Mouse (Mus musculus): ENCODE data around the gene Uxs1. TPM values are rescaled to one million over a fixed set of nuclear protein-coding genes. Genes with fewer than 3 reads are reported as not detected.

Uxs1 gene
- polyA plus RNA-seq, 1 experiment from 2014 or later: 16.3 TPM

DNA sequence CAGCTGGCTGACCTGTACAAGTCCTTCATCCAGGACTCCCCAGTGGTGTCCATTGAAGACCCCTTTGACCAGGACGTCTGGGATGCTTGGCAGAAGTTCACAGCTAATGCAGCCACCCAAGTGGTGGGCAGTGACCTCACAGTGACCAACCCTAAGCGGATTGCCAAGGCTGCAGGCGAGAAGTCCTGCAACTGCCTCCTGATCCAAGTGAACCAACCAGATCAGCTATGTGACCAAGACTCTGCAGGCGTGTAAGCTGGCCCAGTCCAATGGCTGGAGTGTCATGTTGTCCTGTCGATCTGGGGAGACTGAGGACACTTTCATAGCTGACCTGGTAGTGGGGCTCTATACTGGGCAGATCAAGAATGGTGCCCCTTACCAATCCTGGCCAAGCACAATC lies 40.9 kb downstream of the Uxs1 start:
- Histone ChIP-seq H3K9ac (replicated peaks) (no peak overlapping the region), H3K36me3 (peaks cover 16% of the 10 kb centered on the region), H3K27ac (no peak overlapping the region), H3K4me3 (replicated peaks) (no peak overlapping the region), H3K9me3 (no peaks in the 10 kb centered on the region), H3K4me1 (replicated peaks) (no peaks in the 10 kb centered on the region), H3K27me3 (no peaks in the 10 kb centered on the region), H3K4me2 (replicated peaks) (no peak overlapping the region)
- WGBS: 96% methylated on average over 5 of the region's 5 CpGs
- no peak for ATAC-seq

GRCm38 (mm10) chr1:43785316-43785715 lies 42.3 kb downstream of the Uxs1 start:
- 96% methylated on average over 5 of the region's 5 CpGs for WGBS
- Histone ChIP-seq H3K4me1 (replicated peaks) (no peaks in the 10 kb centered on the region), H3K4me2 (replicated peaks) (no peak overlapping the region), H3K36me3 (peaks cover 16% of the 10 kb centered on the region), H3K9ac (replicated peaks) (no peak overlapping the region), H3K27ac (no peak overlapping the region), H3K4me3 (replicated peaks) (no peak overlapping the region), H3K27me3 (no peaks in the 10 kb centered on the region), H3K9me3 (no peaks in the 10 kb centered on the region)
- no peak for ATAC-seq

GRCm38 (mm10) chr1:43783186-43783585 lies 44.4 kb downstream of the Uxs1 start:
- no peaks in the 10 kb centered on the region for H3K9me3 ChIP-seq
- H3K27ac ChIP-seq: no peak overlapping the region
- peaks cover 29% of the 10 kb centered on the region for H3K36me3 ChIP-seq
- 61% methylated on average over 3 of the region's 3 CpGs for WGBS
- no peak for ATAC-seq
- H3K4me1 ChIP-seq (replicated peaks): no peaks in the 10 kb centered on the region
- H3K4me3 ChIP-seq (replicated peaks): no peak overlapping the region
- no peak overlapping the region for H3K4me2 ChIP-seq (replicated peaks)
- no peaks in the 10 kb centered on the region for H3K27me3 ChIP-seq
- no peak overlapping the region for H3K9ac ChIP-seq (replicated peaks)

GRCm38 (mm10) chr1:43782680-43783079 lies 44.9 kb downstream of the Uxs1 start:
- H3K4me1 ChIP-seq (replicated peaks): no peaks in the 10 kb centered on the region
- H3K36me3 ChIP-seq: peaks cover 29% of the 10 kb centered on the region
- no peak overlapping the region for H3K27ac ChIP-seq
- ATAC-seq: no peak; the same call in 1 of the 2 replicates
- no peaks in the 10 kb centered on the region for H3K9me3 ChIP-seq
- no peak overlapping the region for H3K4me3 ChIP-seq (replicated peaks)
- 83% methylated on average over 3 of the region's 3 CpGs for WGBS
- no peak overlapping the region for H3K9ac ChIP-seq (replicated peaks)
- no peaks in the 10 kb centered on the region for H3K27me3 ChIP-seq
- no peak overlapping the region for H3K4me2 ChIP-seq (replicated peaks)

- no peaks in the 10 kb centered on the region for H3K4me1 ChIP-seq (replicated peaks)
- H3K27me3 ChIP-seq: no peaks in the 10 kb centered on the region
- no peak overlapping the region for H3K9ac ChIP-seq (replicated peaks)
- H3K4me3 ChIP-seq (replicated peaks): no peak overlapping the region
- no peaks in the 10 kb centered on the region for H3K9me3 ChIP-seq
- peaks cover 31% of the 10 kb centered on the region for H3K36me3 ChIP-seq
- ATAC-seq: no peak
- no peak overlapping the region for H3K4me2 ChIP-seq (replicated peaks)
- H3K27ac ChIP-seq: no peak overlapping the region
- 84% methylated on average over 3 of the region's 3 CpGs for WGBS
These were observed 45.9 kb downstream of the Uxs1 start for GRCm38 (mm10) chr1:43781672-43782071.

- Histone ChIP-seq H3K4me1 (replicated peaks) (no peaks in the 10 kb centered on the region), H3K9ac (replicated peaks) (no peak overlapping the region), H3K36me3 (peaks cover 30% of the 10 kb centered on the region), H3K4me2 (replicated peaks) (no peak overlapping the region), H3K27me3 (no peaks in the 10 kb centered on the region), H3K4me3 (replicated peaks) (no peak overlapping the region), H3K9me3 (no peaks in the 10 kb centered on the region), H3K27ac (no peak overlapping the region)
- ATAC-seq: no peak
- 90% methylated on average over 2 of the region's 2 CpGs for WGBS
These were observed 46.4 kb downstream of the Uxs1 start for GRCm38 (mm10) chr1:43781195-43781594.

GRCm38 (mm10) chr1:43776106-43776505 lies 51.5 kb downstream of the Uxs1 start:
- Histone ChIP-seq H3K9me3 (no peaks in the 10 kb centered on the region), H3K27ac (no peak overlapping the region), H3K4me3 (replicated peaks) (no peak overlapping the region), H3K27me3 (no peaks in the 10 kb centered on the region), H3K4me1 (replicated peaks) (no peaks in the 10 kb centered on the region), H3K36me3 (peaks cover 63% of the 10 kb centered on the region), H3K4me2 (replicated peaks) (no peak overlapping the region), H3K9ac (replicated peaks) (no peak overlapping the region)
- ATAC-seq: no peak
- 91% methylated on average over 3 of the region's 3 CpGs for WGBS

DNA sequence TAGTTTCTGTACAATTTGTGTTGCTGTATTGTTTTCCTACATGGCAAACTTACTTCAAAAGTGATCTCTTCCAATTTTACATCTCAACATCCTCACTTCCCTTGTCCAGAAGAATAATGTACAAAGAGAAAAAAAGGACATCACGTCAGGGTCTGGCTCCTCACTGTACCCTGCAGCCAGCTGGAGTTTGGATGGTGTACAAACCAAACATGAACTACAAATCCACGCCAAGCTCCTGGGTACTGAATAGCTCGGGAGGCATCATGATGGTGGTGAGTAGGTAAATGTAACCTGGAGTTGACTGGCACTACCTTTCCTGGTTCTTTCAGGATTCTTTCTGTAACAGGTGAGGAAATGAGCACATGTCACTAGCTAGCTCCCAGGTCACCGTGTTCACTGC lies 53.5 kb downstream of the Uxs1 start:
- 93% methylated on average over 4 of the region's 4 CpGs for WGBS
- Histone ChIP-seq H3K27me3 (no peaks in the 10 kb centered on the region), H3K9me3 (no peaks in the 10 kb centered on the region), H3K36me3 (peaks cover 74% of the 10 kb centered on the region), H3K4me3 (replicated peaks) (no peak overlapping the region), H3K27ac (no peak overlapping the region), H3K4me1 (replicated peaks) (no peaks in the 10 kb centered on the region), H3K4me2 (replicated peaks) (no peak overlapping the region), H3K9ac (replicated peaks) (no peak overlapping the region)
- ATAC-seq: no peak

GRCm38 (mm10) chr1:43772694-43773093 lies 54.9 kb downstream of the Uxs1 start:
- no peak overlapping the region for H3K4me3 ChIP-seq (replicated peaks)
- no peaks in the 10 kb centered on the region for H3K9me3 ChIP-seq
- WGBS: 98% methylated on average over 3 of the region's 3 CpGs
- ATAC-seq: no peak
- peaks cover 74% of the 10 kb centered on the region for H3K36me3 ChIP-seq
- H3K4me1 ChIP-seq (replicated peaks): no peaks in the 10 kb centered on the region
- H3K27me3 ChIP-seq: no peaks in the 10 kb centered on the region
- H3K4me2 ChIP-seq (replicated peaks): no peak overlapping the region
- H3K27ac ChIP-seq: no peak overlapping the region
- H3K9ac ChIP-seq (replicated peaks): no peak overlapping the region

GRCm38 (mm10) chr1:43770032-43770431 lies 57.6 kb downstream of the Uxs1 start:
- Histone ChIP-seq H3K4me2 (replicated peaks) (no peak overlapping the region), H3K27me3 (no peaks in the 10 kb centered on the region), H3K9ac (replicated peaks) (no peak overlapping the region), H3K9me3 (no peaks in the 10 kb centered on the region), H3K4me3 (replicated peaks) (no peak overlapping the region), H3K27ac (no peak overlapping the region), H3K36me3 (peaks cover 72% of the 10 kb centered on the region), H3K4me1 (replicated peaks) (no peaks in the 10 kb centered on the region)
- ATAC-seq: no peak
- 89% methylated on average over 3 of the region's 3 CpGs for WGBS

DNA sequence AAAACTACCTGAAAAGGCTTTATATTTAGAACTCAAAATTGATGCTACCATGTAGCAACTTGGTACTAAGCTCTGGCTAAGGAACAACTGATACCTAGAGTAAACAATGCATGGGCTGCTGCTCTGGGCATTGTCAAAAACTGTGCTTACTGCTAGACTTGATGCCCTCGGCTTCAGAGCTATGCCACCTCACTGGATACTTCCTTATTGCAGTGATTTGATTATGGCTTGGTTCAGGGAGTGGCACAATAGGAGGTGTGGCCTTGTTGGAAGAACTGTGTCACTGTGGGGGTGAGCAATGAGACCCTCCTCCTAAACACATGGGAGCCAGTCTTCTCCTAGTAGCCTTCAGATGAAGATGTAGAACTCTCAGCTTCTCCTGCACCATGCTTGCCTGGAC lies 58.3 kb downstream of the Uxs1 start:
- Histone ChIP-seq H3K4me1 (replicated peaks) (no peaks in the 10 kb centered on the region), H3K27me3 (no peaks in the 10 kb centered on the region), H3K9me3 (no peaks in the 10 kb centered on the region), H3K27ac (no peak overlapping the region), H3K4me2 (replicated peaks) (no peak overlapping the region), H3K9ac (replicated peaks) (no peak overlapping the region), H3K36me3 (peaks cover 76% of the 10 kb centered on the region), H3K4me3 (replicated peaks) (no peak overlapping the region)
- no peak for ATAC-seq
- 72% methylated on average over 1 of the region's 1 CpGs for WGBS

GRCm38 (mm10) chr1:43768385-43768990 lies 59.1 kb downstream of the Uxs1 start:
- Histone ChIP-seq H3K9ac (replicated peaks) (no peak overlapping the region), H3K36me3 (peaks cover 73% of the 10 kb centered on the region), H3K27me3 (no peaks in the 10 kb centered on the region), H3K4me2 (replicated peaks) (no peak overlapping the region), H3K4me1 (replicated peaks) (no peaks in the 10 kb centered on the region), H3K4me3 (replicated peaks) (no peak overlapping the region), H3K9me3 (no peaks in the 10 kb centered on the region), H3K27ac (no peak overlapping the region)
- ATAC-seq: no peak
- 85% methylated on average over 4 of the region's 4 CpGs for WGBS

GRCm38 (mm10) chr1:43766328-43766727 lies 61.3 kb downstream of the Uxs1 start:
- Histone ChIP-seq H3K4me2 (replicated peaks) (no peak overlapping the region), H3K36me3 (peaks cover 63% of the 10 kb centered on the region), H3K4me3 (replicated peaks) (no peak overlapping the region), H3K9me3 (no peaks in the 10 kb centered on the region), H3K4me1 (replicated peaks) (no peaks in the 10 kb centered on the region), H3K27me3 (no peaks in the 10 kb centered on the region), H3K27ac (no peak overlapping the region), H3K9ac (replicated peaks) (no peak overlapping the region)
- ATAC-seq: no peak
- WGBS: 98% methylated on average over 2 of the region's 2 CpGs
